Mouse (Mus musculus): Measurements from ENCODE around the gene Rhbdd1. TPM values are rescaled to one million over a fixed set of nuclear protein-coding genes. Genes with fewer than 3 reads are reported as not detected.
A peak's percentile ranks its signal among the peaks of the same experiment; 100 is the strongest.

The Rhbdd1 gene
- total RNA-seq, 2 experiments from 2014 or later, result 12.2 to 13.2 TPM

- peak; percentile 61 for DNase-seq
Observed at GRCm38 (mm10) chr1:82432919-82433648, 116.8 kb downstream of the Rhbdd1 start.

DNA sequence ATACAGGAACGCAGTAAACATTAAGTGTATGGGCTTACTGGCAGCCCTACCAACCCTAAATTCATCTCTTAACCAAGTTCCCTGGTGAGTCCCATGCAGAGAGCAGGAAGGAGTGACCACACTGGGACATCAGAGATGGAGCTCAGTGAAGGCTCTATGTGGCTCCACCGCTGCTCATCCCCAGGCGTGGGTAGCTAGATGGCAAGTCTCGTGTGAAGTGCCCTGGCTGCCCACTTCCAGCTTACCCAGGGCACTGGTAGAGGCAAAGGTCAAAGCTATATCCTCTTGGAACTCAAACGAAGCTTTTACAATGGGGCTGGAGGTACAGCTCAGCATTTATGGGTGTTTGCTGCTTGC, 117.4 kb downstream of the Rhbdd1 start:
- no peak for DNase-seq

DNA sequence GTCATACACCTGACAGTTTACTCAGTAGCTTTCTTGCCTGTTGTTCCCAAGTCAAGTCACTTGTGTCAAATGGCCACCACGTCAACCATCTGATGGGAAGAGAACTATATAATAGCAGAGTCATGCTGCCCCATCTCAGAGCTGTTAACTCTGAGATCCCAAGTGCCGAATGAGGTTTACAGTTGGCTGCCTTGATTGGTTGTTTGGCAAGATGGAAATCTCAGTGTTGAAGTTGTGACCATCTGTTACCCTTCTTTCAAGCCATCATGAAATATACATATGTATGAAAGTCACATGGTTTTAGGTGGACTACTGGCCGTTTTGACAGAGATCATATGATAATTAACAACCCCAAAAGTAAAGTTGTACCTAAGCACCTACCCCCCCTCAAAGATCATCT, 121.0 kb downstream of the Rhbdd1 start:
- no peak for DNase-seq

DNA sequence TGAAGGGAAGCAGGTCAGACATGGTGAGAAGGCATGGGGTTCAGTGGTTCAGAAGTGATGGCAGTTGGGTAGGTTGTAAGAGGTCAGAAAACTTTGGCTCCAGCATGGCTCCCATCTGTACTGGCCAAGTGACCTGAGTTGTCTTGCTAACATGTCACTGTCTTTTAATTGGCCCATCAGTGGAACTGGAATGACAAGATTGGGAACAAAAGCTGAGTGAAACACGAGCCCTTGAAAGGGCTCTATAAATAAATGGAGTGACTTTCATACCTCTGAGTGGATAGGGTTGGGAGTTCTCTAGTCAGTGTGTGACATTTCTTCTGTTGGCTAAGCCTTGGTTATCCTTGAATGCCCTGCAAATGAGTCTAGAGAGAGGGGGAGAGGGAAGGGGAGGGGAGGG, 123.9 kb downstream of the Rhbdd1 start:
- no peak for DNase-seq

DNA sequence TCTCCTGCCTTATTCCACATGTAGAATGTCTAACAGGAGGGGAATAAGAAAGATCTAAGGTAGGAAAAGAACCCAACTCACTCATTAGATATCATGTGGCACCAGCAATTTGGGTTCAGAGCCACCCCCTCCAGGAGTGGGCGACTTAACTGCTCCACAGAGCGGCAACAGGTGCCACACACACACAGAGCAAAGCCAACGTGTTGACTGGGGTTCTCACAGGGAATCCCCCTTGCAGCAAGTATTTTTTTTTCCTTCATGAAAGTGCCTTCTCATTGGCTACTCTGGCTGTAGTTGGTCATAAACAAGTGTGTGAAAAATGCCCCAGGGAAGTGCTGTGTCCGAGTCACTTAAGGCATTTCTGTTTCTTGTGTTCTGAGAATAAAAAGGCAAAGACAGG, 127.3 kb downstream of the Rhbdd1 start:
- DNase-seq, result no peak

- DNase-seq, result no peak
Observed at GRCm38 (mm10) chr1:82446049-82446448, 129.8 kb downstream of the Rhbdd1 start.

DNA sequence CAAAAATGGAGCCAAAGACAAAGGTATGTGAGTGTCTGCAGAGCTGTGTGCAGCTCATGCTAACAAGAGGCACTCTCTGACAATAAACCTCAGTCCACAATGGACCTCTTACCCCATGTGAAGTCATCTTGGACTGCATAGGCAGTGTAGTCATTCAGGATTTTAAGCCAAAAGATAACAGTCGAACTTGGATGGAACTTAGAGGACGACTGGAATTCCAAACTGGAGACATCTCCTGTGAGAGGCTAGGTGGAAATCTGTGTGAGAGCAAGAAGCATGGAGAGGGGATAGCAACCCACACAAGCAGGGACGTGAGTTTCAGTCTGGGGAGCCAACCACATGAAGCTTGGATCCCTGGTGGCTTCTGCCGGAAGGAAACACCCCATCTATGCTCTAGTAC, 133.6 kb downstream of the Rhbdd1 start:
- DNase-seq, result no peak

GRCm38 (mm10) chr1:82451927-82452651, 135.8 kb downstream of the Rhbdd1 start:
- no peak for DNase-seq

DNA sequence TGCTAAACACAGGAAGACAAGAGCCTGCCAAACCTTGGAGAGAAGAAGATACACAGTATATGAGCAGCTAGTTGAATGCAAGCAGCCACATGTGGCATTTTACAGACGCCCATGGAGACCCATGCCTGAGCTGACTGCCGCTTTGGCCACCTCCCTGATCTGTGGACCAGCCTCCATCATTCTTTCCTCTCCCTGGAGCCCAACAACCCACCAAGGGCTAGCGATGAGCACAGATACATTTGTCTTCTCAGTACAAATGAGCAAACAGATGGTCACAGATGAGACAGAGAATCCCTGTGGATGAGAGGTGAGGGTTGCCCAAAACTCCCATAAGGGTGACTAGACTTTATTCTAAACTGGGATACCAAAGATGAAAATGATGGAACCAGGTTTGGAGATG, 137.8 kb downstream of the Rhbdd1 start:
- DNase-seq, result no peak

DNA sequence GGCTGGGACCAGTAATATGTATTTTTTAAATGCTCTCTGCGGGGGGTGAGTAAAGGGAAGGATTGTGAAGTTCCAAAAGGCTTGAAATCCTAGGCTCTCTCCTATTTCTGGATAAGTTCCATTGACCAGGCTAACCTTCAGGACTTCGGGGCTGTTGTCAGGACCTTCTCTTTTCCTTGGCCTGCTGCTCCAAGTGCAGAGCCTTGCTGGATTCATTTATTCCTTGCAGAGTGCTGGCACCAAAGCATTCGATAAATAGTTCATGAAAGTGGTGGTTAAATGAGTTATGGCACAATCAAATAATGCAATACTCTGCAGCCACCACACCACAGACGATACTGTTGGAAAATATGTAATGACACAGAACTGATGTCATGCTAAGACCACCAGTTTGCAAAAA, 143.1 kb downstream of the Rhbdd1 start:
- DNase-seq, result no peak

DNA sequence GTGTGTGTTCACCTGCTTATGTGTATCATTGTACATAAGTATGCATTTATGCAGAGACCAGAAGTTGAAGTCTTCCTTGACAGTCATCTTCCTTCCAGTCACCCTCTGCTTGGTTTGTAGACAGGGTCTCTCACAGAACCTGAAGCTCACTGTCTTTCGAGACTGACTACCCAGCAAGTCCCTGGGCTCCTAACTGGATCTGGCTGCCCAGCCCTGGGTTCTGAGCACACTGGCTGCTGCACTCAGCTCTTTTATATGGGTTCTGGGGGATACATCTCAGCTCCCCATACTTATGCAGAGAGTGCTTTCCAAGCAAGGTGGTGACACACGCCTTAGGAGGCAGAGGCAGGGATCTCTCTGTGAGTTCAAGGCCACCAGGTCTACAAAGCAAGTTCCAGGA, 143.7 kb downstream of the Rhbdd1 start:
- no peak for DNase-seq

GRCm38 (mm10) chr1:82461041-82461440, 144.8 kb downstream of the Rhbdd1 start:
- no peak for DNase-seq

DNA sequence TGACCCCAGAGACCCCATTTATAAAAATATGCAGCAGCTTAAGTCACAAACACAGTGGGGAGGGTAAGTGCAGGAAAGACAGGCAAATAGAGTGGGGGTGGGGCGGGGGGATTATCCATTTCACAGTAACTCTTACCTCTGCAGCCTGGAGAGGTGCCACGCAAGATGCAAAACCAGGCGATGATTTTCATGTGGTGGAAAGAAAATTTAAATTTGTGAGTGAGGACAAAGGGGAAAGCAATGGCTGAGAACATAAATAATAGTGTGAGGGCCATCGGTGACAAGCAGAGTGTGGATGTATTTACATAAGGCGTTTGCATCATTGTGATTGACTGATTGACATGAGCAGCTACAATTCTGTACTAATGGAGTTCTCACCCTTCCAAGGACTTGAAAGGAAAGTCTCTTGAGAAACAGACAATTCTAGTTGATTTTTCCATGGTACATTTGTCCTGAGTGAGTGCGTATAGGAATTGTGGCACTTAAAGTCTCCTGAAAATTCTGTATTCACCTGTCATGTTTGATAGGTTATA, 149.1 kb downstream of the Rhbdd1 start:
- DNase-seq, result no peak

- no peak for DNase-seq
Observed at GRCm38 (mm10) chr1:82468872-82469271, 152.6 kb downstream of the Rhbdd1 start.

- no peak for DNase-seq
Observed at GRCm38 (mm10) chr1:82470516-82471225, 154.4 kb downstream of the Rhbdd1 start.

- DNase-seq, result no peak
Observed at GRCm38 (mm10) chr1:82473467-82473866, 157.2 kb downstream of the Rhbdd1 start.

GRCm38 (mm10) chr1:82474461-82474961, 158.3 kb downstream of the Rhbdd1 start:
- DNase-seq, result no peak

- DNase-seq, result no peak
Observed at GRCm38 (mm10) chr1:82475254-82475653, 159.0 kb downstream of the Rhbdd1 start.

DNA sequence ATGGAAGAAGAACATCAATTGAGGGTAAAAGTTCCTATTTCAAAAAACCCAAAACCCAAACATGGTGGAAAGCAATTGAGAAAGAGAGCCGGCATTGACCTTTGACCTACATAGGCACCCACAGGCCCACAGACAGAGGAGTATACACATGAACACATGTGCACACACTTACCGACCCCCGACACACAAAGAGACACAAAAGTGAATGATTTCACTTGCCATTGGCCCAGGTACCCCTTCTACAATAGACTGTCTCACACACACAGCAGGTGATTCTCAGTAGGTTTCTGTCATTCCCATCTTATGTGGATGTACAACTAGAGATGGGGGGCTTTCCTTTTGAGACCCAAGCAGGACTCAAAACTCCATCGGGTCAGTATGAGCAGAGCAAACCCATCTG, 159.6 kb downstream of the Rhbdd1 start:
- no peak for DNase-seq

DNA sequence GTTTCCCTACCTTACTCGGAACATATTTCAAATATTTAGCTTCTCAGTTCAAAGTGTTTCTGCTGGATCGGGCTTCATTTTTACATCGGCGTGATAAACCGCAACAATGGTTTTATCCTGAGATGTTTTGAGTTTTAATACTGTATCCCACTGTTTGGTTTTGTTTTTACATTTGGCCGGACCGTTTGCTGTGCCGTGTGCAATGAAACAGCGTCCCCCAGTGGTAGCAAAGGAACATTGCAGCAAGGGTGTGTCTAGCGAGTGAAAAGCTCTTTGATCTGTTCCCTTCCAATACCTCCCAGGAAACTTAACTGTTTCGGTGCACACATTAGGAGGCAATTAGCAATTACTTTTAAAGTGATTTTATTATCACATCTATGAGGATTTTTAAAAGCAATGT, 160.0 kb downstream of the Rhbdd1 start:
- peak; percentile 33 for DNase-seq

DNA sequence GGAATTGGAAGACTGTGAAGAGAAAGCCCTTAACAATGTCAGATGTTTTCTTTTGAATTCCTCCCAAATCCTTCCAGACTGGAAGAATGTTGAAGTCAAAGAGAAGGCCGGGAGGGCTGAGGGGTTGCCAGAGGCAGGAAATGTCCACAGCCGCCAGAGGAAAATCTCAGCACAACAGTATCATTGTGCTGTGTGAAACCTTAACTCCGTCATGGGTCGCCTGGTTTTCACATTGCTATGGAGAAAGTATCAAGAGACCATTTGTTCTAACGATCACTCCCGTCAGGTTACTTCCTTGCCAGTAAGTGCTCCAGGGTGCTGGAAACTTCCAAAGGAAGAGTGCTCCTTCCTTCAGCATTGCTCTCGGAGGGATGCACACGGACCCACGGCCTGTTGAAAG, 160.5 kb downstream of the Rhbdd1 start:
- peak; percentile 42 for DNase-seq

GRCm38 (mm10) chr1:82479696-82480487, 163.6 kb downstream of the Rhbdd1 start:
- DNase-seq, result no peak
